Mouse (Mus musculus): ENCODE results near the gene Olfr370.
A peak's percentile ranks its signal among the peaks of the same experiment; 100 is the strongest.

Olfr370 gene

GRCm38 (mm10) chr8:83575561-83576515 is 40.3 kb downstream of the Olfr370 start:
- peak; percentile 5 for DNase-seq (ENCODE audit: low spot score)

- DNase-seq (ENCODE audit: low spot score) = no peak
Measured at GRCm38 (mm10) chr8:83576516-83576895, 40.9 kb downstream of the Olfr370 start.

GRCm38 (mm10) chr8:83576921-83577320 is 41.3 kb downstream of the Olfr370 start:
- peak; percentile 2 for DNase-seq (ENCODE audit: low spot score)

DNA sequence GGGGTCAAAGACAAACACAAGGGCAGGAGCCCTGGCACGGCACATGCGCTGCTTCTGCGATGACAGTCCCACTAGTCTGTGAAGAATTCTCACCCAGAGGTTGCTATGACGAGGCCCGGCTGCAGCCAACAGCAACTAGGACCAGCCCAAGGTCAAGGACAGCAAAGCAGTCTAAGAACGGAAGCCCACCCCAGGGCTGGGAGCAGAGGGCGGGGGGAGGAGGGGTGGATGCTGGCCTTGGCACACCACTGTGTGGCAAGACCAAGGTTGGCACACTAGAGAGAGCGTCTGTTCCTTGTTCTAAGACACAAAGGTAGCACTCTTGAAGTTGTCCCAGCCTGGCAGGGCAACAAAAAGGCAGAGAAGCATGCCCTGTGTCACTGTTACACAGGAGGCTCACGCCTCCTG is 41.8 kb downstream of the Olfr370 start:
- DNase-seq (ENCODE audit: low spot score) = peak; percentile 8

DNA sequence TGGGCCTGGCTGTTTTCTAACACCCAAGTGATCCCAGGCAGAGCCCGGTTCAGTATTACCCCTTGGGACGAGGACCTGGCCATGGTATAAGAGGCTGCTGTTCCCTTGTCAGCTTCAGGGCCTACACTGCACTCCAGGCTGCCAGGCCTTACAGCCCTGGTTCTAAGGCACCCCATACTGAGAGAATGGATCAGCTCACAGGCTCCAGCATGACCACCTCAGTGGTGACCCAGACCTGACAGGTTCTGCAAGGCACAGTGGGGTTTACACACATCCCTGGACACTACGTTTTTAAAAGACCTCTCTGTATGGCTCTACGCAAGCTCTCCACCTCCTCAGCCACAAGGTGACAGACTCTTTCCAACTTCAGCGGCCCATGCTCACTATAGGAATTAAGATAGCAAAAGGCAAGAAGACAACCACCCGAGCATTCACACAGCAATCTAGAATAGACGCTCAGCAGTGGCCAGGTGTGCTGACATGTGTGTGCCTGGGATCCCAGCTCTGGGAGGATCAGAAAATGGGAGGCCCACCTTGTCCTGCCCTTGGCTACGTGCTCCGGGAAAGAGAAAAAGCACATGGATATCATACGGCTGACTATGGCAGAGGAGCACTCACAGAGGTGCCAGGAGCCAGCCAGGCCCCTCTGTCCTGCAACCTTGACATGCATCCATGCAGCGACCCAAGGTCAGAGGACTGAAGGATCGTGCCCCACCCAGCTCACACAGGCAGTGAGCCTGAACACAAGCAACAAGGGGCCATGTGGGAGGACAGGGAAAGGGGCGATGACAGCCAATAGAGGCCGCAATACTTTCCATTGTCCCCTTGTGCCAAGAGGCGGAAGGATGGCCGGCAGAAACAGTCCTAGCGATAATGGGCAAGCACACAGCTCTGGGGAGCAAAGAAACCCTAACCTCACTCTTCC is 42.8 kb downstream of the Olfr370 start:
- DNase-seq (ENCODE audit: low spot score) = peak; percentile 6

DNA sequence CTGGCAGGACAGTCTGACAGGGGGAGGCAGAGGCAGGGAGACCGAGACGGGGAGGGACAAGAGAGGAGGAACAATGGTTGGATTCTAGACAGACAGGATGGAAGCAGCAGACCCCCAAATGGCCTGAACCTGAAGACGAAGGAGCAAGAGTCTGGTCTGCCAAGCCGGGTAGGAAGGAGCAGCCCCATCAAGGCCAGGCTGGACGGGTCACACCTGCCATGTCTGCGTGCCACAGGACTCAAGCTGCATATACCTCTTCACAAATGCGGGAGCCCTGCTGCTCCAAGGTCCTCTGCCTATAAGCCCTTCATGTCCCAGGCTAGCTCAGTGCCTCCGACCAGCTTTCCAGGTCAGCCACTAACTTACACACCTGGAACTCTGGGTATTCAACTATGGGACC is 44.1 kb downstream of the Olfr370 start:
- no peak for DNase-seq (ENCODE audit: low spot score)

GRCm38 (mm10) chr8:83580826-83581225 is 45.2 kb downstream of the Olfr370 start:
- no peak for DNase-seq (ENCODE audit: low spot score)

- DNase-seq (ENCODE audit: low spot score) = no peak
Measured at GRCm38 (mm10) chr8:83582226-83582625, 46.6 kb downstream of the Olfr370 start.

GRCm38 (mm10) chr8:83583236-83583635 is 47.7 kb downstream of the Olfr370 start:
- no peak for DNase-seq (ENCODE audit: low spot score)

DNA sequence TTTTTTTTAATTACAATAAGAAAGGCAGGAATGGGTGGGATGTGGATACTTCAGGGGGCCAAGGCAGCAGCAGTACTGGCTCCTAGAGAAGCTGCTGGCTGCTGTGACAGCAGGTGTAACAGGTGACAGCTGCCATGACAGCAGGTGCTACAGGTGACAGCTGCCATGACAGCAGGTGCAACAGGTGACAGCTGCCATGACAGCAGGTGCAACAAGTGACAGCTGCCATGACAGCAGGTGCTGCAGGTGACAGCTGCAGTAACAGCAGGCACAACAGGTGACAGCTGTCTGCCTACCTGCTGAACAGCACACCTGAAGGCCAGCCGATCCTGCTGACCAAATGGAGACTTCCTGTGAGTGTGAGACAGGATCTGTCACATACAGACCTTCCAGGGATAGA is 49.2 kb downstream of the Olfr370 start:
- no peak for DNase-seq (ENCODE audit: low spot score)

DNA sequence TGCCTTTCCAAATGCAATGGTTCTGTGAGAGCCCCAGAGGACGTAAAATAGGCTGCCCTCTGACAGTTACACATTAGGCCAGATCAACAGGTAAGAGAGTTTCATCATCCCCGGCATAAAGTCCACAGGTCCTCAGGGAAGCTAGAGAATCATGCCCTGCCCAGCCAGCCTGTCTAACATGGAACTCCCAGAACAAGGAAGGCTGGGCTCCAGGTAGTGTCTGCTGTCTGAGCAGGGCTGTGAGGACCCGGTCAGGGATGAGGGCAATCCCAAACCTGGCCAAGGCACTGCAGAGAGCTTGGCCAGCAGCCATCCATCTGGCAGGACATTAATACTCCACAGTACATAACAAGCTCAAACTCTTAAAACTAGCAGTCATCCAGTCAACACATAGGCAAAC is 49.8 kb downstream of the Olfr370 start:
- DNase-seq (ENCODE audit: low spot score) = no peak

DNA sequence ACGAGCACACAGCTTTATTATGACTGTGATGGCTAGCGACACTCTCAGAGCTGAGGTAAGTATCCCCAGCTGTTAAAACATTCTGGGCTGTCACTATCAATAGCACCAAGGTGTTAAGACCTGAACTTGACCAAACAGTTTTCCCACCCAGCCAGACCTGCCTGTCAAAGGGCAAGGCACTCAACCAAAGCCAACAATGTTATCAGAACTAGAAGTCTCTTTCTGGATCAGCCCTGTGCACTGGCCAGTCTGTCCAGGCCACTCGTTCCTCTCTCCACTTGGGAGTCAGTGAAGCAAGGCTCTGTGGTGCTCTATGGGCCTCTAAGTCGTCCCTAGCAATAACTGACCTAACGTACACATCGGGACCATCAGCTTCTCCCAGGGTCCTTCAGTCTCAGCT is 52.1 kb downstream of the Olfr370 start:
- no peak for DNase-seq (ENCODE audit: low spot score)

GRCm38 (mm10) chr8:83588886-83589285 is 53.3 kb downstream of the Olfr370 start:
- no peak for DNase-seq (ENCODE audit: low spot score)

GRCm38 (mm10) chr8:83590488-83591023 is 55.0 kb downstream of the Olfr370 start:
- no peak for DNase-seq (ENCODE audit: low spot score)

- no peak for DNase-seq (ENCODE audit: low spot score)
Measured at GRCm38 (mm10) chr8:83592682-83593081, 57.1 kb downstream of the Olfr370 start.

GRCm38 (mm10) chr8:83593325-83594166 is 58.0 kb downstream of the Olfr370 start:
- no peak for DNase-seq (ENCODE audit: low spot score)

DNA sequence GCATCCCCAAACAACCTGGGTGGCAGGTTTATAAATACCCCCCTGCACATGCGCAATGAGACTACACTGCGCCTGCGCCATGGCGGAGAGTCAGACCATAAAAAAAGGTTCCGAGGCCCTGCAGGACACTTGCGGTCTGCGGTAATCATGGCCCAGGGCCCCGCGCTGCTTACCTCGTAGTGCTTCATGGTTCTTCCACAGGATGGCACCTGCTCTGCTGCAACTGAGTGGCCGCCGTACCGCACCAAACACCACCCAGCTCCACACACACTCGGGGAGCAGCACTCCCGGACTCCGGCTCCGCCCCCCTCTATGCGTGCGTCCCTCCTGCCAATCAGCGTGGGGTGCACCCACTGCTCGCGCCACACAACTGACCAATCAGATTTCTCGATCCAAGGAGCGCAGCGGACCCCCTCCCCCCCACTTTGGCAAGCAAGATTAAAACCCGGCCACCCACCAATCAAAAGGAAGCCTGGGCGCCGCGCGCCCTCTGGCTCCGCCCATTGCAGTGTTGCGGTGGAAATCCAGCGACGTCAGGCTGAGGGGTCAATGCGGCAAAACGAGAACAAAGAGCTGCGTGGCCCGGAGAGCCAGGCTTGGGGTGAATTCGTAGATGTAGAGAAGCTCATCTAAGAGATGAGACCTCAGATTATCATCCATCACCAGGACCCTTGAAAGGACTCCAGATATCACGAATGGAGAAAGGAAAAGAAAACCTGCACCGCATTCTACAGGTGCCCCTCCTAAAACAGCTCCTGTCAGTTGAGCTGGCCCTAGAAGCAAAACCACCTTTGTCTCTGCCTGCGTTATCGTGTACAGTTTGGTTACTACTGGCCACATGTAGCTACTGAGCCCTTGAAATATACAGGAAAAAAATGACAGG is 58.8 kb downstream of the Olfr370 start:
- peak; percentile 98 for DNase-seq (ENCODE audit: low spot score)
